ENCODE assay signal across 8 mouse cellular contexts in genomic region chr17:71250819-71251600, GRCm38 (mm10).
DNase-seq lines count a peak whose midpoint lies in the region; ATAC-seq and TF ChIP-seq lines count a peak whose summit lies in the region.

No protein-coding gene starts in this region.

- no peaks in the 10 kb centered on the region for H3K9me3 ChIP-seq in limb, embryonic 13.5 days
- no peaks in the 10 kb centered on the region for H3K9me3 ChIP-seq in stomach, postnatal 0 days (ENCODE audit: control insufficient read depth, low read length)

- TF ChIP-seq CTCF in stomach, postnatal 0 days (IDR thresholded peaks at IDR 0.05; ENCODE audit: low read depth), result no peak

- H3K4me1 ChIP-seq in limb, embryonic 13.5 days, result peaks cover 72% of the 10 kb centered on the region
- H3K4me1 ChIP-seq in stomach, postnatal 0 days (replicated peaks; ENCODE audit: control insufficient read depth, insufficient read depth), result no peaks in the 10 kb centered on the region; the same call in 1 of the 2 replicates

- DNase-seq in layer of hippocampus, adult 9-11 months, result peak; percentile 29
- DNase-seq in layer of hippocampus, adult 11-12 months (ENCODE audit: low spot score), result no peak
- DNase-seq in brain, adult 2 months (ENCODE audit: low read depth, low spot score), result peak; percentile 80
- peak; percentile 73 to 80 for DNase-seq in heart, postnatal 10 days
- DNase-seq in stomach, postnatal 0 days (ENCODE audit: low spot score), result no peak
- no peak for DNase-seq in thymus, postnatal 0 days (ENCODE audit: low spot score)
- no peak for DNase-seq in MN1 (ENCODE audit: low spot score)

- H3K4me2 ChIP-seq in limb, embryonic 13.5 days (replicated peaks), result peak overlapping the region; percentile 5; the same call in 1 of the 2 replicates
- H3K4me2 ChIP-seq in stomach, postnatal 0 days (replicated peaks; ENCODE audit: low read depth), result no peak overlapping the region

- H3K9ac ChIP-seq in limb, embryonic 13.5 days, result no peak overlapping the region
- H3K9ac ChIP-seq in stomach, postnatal 0 days (ENCODE audit: low read length), result no peak overlapping the region

- peaks cover 46% of the 10 kb centered on the region for H3K36me3 ChIP-seq in limb, embryonic 13.5 days
- H3K36me3 ChIP-seq in stomach, postnatal 0 days (ENCODE audit: control insufficient read depth, insufficient read depth, low read length), result peaks cover 16% of the 10 kb centered on the region

- intact Hi-C loops in heart, postnatal 10 days (cut with DNase I), result loop anchor here (5.0 kb wide), 1 partner anchor 36 kb away; no protein-coding TSS in a partner anchor

- TF ChIP-seq EP300 in stomach, postnatal 0 days (optimal IDR thresholded peaks at IDR 0.05), result no peak

- peak overlapping the region; percentile 81 for H3K27ac ChIP-seq in limb, embryonic 13.5 days
- H3K27ac ChIP-seq in stomach, postnatal 0 days (replicated peaks), result peak overlapping the region; percentile 35; the same call in 1 of the 2 replicates

- 64% methylated on average over 16 of the region's 16 CpGs for WGBS in limb, embryonic 13.5 days
- 69% methylated on average over 16 of the region's 16 CpGs for WGBS in stomach, postnatal 0 days

- no peak overlapping the region for H3K4me3 ChIP-seq in limb, embryonic 13.5 days
- H3K4me3 ChIP-seq in stomach, postnatal 0 days (ENCODE audit: low read depth, low read length), result no peak overlapping the region

- ATAC-seq in limb, embryonic 13.5 days (ENCODE audit: low FRiP score, low read depth), result peak; percentile 17; the same call in 1 of the 2 replicates
- ATAC-seq in stomach, postnatal 0 days (ENCODE audit: low FRiP score, low TSS enrichment), result peak; percentile 58

- H3K27me3 ChIP-seq in limb, embryonic 13.5 days, result no peaks in the 10 kb centered on the region
- no peaks in the 10 kb centered on the region for H3K27me3 ChIP-seq in stomach, postnatal 0 days (ENCODE audit: control insufficient read depth, insufficient read depth, low read length)

Comparison
In these comparisons a context has a peak if more than half of its experiments do, and no peak if none do; other contexts are left out.
1. DNase-seq: peak in layer of hippocampus, adult 9-11 months (single experiment), brain, adult 2 months (single experiment) and heart, postnatal 10 days (2 of 2); none in layer of hippocampus, adult 11-12 months (single experiment), stomach, postnatal 0 days (single experiment), thymus, postnatal 0 days (single experiment) and MN1 (single experiment).